ENCODE assay signal across 8 mouse cellular contexts in the genomic region with DNA sequence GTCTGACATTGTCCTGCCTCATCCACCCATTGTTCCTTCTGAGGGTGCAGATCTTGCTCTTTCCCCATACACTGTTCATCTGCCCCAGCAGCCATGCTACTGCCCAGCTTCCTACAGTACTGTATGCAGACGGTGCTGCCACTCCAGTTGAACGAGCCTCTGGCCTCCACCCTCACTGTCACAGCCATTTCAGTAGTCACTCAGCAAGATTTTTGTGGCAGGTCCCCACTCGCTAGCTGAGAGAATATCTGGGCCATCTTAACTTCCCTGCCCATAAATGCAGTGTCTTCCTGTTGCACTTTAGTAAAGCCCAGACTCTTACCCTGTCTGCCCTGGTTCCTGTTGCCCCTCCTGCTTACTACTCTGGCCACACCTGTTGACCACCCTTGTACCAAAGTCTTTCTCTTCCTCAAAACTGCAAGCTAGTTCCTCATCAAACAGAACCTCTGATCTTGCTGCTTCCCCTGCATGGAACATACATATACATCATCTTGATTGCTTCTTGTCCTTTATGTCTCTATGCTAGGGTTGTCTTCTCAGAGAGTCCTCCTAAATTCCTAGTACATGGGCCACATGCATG. TPM values are rescaled to one million over a fixed set of nuclear protein-coding genes. Genes with fewer than 3 reads are reported as not detected.
A peak's percentile ranks its signal among the peaks of the same experiment; 100 is the strongest.
DNase-seq lines count a peak whose midpoint lies in the region; ATAC-seq lines count a peak whose summit lies in the region.

No protein-coding gene starts in this region.

- H3K36me3 ChIP-seq in hindbrain, embryonic 11.5 days (ENCODE audit: control insufficient read depth, insufficient read depth, low read length), result no peaks in the 10 kb centered on the region
- peaks cover 45% of the 10 kb centered on the region for H3K36me3 ChIP-seq in midbrain, embryonic 10.5 days

- DNase-seq in CD4-positive, CD25-positive, alpha-beta regulatory T cell, adult 2 months (ENCODE audit: low read depth, low spot score), result peak; percentile 21
- peak; percentile 24 for DNase-seq in 416B (ENCODE audit: low read depth)
- DNase-seq in hindbrain, embryonic 11.5 days (ENCODE audit: low spot score), result no peak
- no peak for DNase-seq in midbrain, embryonic 10.5 days (ENCODE audit: low spot score)
- DNase-seq in embryo, embryonic 11 days, result no peak
- no peak for DNase-seq in c-Kit-positive CD71-positive TER-119-positive erythroid progenitor cells, embryonic 14.5 days (ENCODE audit: low spot score)

- WGBS in hindbrain, embryonic 11.5 days, result 87% methylated on average over 3 of the region's 3 CpGs
- WGBS in midbrain, embryonic 10.5 days, result 93% methylated on average over 3 of the region's 3 CpGs

- no peaks in the 10 kb centered on the region for H3K9me3 ChIP-seq in hindbrain, embryonic 11.5 days (ENCODE audit: control insufficient read depth, low read length)
- no peaks in the 10 kb centered on the region for H3K9me3 ChIP-seq in midbrain, embryonic 10.5 days (replicated peaks)

- H3K4me1 ChIP-seq in hindbrain, embryonic 11.5 days (replicated peaks; ENCODE audit: control insufficient read depth, insufficient read depth, low read length), result peaks cover 4% of the 10 kb centered on the region; the same call in 1 of the 2 replicates
- peaks cover 28% of the 10 kb centered on the region for H3K4me1 ChIP-seq in midbrain, embryonic 10.5 days

- ATAC-seq in CD4-positive, CD25-positive, alpha-beta regulatory T cell, adult 4 months, result no peak
- no peak for ATAC-seq in hindbrain, embryonic 11.5 days (ENCODE audit: low FRiP score)
- no peak for ATAC-seq in activated CD4-positive, CD25-positive, alpha-beta regulatory T cell, adult 4 months

- no peak overlapping the region for H3K27ac ChIP-seq in hindbrain, embryonic 11.5 days (ENCODE audit: low read depth, low read length)
- H3K27ac ChIP-seq in midbrain, embryonic 10.5 days (replicated peaks), result no peak overlapping the region

- no peak overlapping the region for H3K9ac ChIP-seq in hindbrain, embryonic 11.5 days (ENCODE audit: low read depth, low read length)

- H3K4me3 ChIP-seq in hindbrain, embryonic 11.5 days (ENCODE audit: low read depth, low read length), result peak overlapping the region; percentile 75; the same call in 1 of the 2 replicates
- H3K4me3 ChIP-seq in midbrain, embryonic 10.5 days, result peak overlapping the region; percentile 93

- H3K4me2 ChIP-seq in hindbrain, embryonic 11.5 days (replicated peaks; ENCODE audit: low read depth, low read length), result peak overlapping the region; percentile 84

- H3K27me3 ChIP-seq in hindbrain, embryonic 11.5 days (ENCODE audit: control insufficient read depth, insufficient read depth, low read length), result no peaks in the 10 kb centered on the region
- no peaks in the 10 kb centered on the region for H3K27me3 ChIP-seq in midbrain, embryonic 10.5 days (ENCODE audit: low read depth, poor library complexity, severe bottlenecking)

RNA-seq across cellular contexts. Expression of a gene that starts 1.6 kb away (rescaled TPM):
- 100 to 1,000 TPM; 121 to 155 TPM for polyA plus RNA-seq in CD4-positive, CD25-positive, alpha-beta regulatory T cell, adult 4 months (2017; shearing (Covaris generic))
- polyA plus RNA-seq in hindbrain, embryonic 11.5 days (2014; fragmentation: Nextera tagmentation; extraction: Ambion mirVana), result 141 and 144 TPM in 2 replicates
- 142 and 159 TPM in 2 replicates for polyA plus RNA-seq in midbrain, embryonic 10.5 days (2016; fragmentation: Nextera tagmentation; extraction: Ambion mirVana)
- 100 to 1,000 TPM; 119 to 149 TPM for polyA plus RNA-seq in activated CD4-positive, CD25-positive, alpha-beta regulatory T cell, adult 4 months (2017; shearing (Covaris generic))

RNA-seq across cellular contexts. Expression of a gene that starts 13.7 kb away (rescaled TPM):
- 1 to 10 TPM in 1 of 2 experiments, not detected in 1; 3.0 TPM for polyA plus RNA-seq in CD4-positive, CD25-positive, alpha-beta regulatory T cell, adult 4 months (2017; shearing (Covaris generic))
- 7.9 and 8.5 TPM in 2 replicates for polyA plus RNA-seq in hindbrain, embryonic 11.5 days (2014; fragmentation: Nextera tagmentation; extraction: Ambion mirVana)
- 2.5 and 5.5 TPM in 2 replicates for polyA plus RNA-seq in midbrain, embryonic 10.5 days (2016; fragmentation: Nextera tagmentation; extraction: Ambion mirVana)
- polyA plus RNA-seq in activated CD4-positive, CD25-positive, alpha-beta regulatory T cell, adult 4 months (2017; shearing (Covaris generic)), result 1 to 10 TPM; 1.3 to 1.5 TPM

RNA-seq across cellular contexts. Expression of a gene that starts 27.7 kb away (rescaled TPM):
- polyA plus RNA-seq in CD4-positive, CD25-positive, alpha-beta regulatory T cell, adult 4 months (2017; shearing (Covaris generic)), result 1 to 10 TPM; 5.2 to 9.1 TPM
- polyA plus RNA-seq in hindbrain, embryonic 11.5 days (2014; fragmentation: Nextera tagmentation; extraction: Ambion mirVana), result 8.4 and 9.6 TPM in 2 replicates
- polyA plus RNA-seq in midbrain, embryonic 10.5 days (2016; fragmentation: Nextera tagmentation; extraction: Ambion mirVana), result 18.3 and 22.8 TPM in 2 replicates
- polyA plus RNA-seq in activated CD4-positive, CD25-positive, alpha-beta regulatory T cell, adult 4 months (2017; shearing (Covaris generic)), result 1 to 10 TPM; 3.7 to 6.1 TPM

RNA-seq across cellular contexts. Expression of a gene that starts 48.0 kb away (rescaled TPM):
- 10 to 100 TPM; 17.2 to 37.5 TPM for polyA plus RNA-seq in CD4-positive, CD25-positive, alpha-beta regulatory T cell, adult 4 months (2017; shearing (Covaris generic))
- 5.6 and 6.9 TPM in 2 replicates for polyA plus RNA-seq in hindbrain, embryonic 11.5 days (2014; fragmentation: Nextera tagmentation; extraction: Ambion mirVana)
- polyA plus RNA-seq in midbrain, embryonic 10.5 days (2016; fragmentation: Nextera tagmentation; extraction: Ambion mirVana), result 9.8 and 10.8 TPM in 2 replicates
- polyA plus RNA-seq in activated CD4-positive, CD25-positive, alpha-beta regulatory T cell, adult 4 months (2017; shearing (Covaris generic)), result 10 to 100 TPM; 20.6 to 22.5 TPM

Comparison
In these comparisons a context has a peak if more than half of its experiments do, and no peak if none do; other contexts are left out.
1. DNase-seq: peak in CD4-positive, CD25-positive, alpha-beta regulatory T cell, adult 2 months (single experiment) and 416B (single experiment); none in hindbrain, embryonic 11.5 days (single experiment), midbrain, embryonic 10.5 days (single experiment), embryo, embryonic 11 days (single experiment) and c-Kit-positive CD71-positive TER-119-positive erythroid progenitor cells, embryonic 14.5 days (single experiment).